In the genomic region with DNA sequence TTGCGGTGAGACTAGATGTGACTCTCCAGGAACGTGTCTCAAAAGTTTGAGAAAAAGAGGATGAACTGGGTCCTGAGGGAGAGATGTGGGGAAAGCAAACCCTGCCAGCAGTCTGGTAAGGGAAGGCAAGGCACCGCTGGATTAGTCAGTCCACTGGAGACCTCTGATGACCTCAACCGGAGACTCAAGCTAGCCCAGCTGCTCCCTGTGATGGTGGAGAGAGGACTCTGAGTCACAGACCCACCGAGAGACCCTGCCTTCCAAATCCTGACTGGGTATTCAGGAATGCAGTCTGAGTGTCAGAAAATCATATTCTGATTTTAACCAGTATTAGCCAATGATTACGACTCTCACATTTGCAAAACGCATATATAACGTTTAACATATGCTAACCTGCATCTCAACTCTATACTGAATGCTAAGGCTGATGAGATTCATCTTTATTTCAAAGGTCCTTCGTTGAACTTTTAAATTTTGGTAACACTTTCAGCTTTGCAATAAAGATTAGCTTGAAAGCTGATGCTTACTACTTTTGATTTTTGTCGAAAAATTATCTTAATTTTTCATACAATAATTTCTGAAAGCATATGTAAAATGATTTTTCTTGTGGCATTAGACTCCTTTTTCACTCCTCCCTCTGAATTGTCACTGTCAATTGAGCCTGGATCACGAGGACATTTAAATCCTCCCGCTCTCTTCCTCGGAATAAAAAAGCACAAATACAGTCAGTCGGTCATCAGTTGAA, we compare ENCODE assay signal across 8 mouse cellular contexts. TPM values are rescaled to one million over a fixed set of nuclear protein-coding genes. Genes with fewer than 3 reads are reported as not detected.
DNase-seq lines count a peak whose midpoint lies in the region; ATAC-seq and TF ChIP-seq lines count a peak whose summit lies in the region.

No protein-coding gene starts in this region.

- TF ChIP-seq CTCF in layer of hippocampus, adult 2 months (conservative IDR thresholded peaks at IDR 0.05): no peak
- no peak for TF ChIP-seq CTCF in intestine, postnatal 0 days (IDR thresholded peaks at IDR 0.05; ENCODE audit: low read depth)

- WGBS in embryonic facial prominence, embryonic 13.5 days: 32% methylated on average over 14 of the region's 14 CpGs
- 46% methylated on average over 14 of the region's 14 CpGs for WGBS in intestine, postnatal 0 days
- WGBS in neural tube, embryonic 13.5 days: 37% methylated on average over 14 of the region's 14 CpGs

- intact Hi-C loops in gastrocnemius, postnatal 36 days (cut with DNase I): no loop called here

- H3K27ac ChIP-seq in layer of hippocampus, adult 2 months: no peak overlapping the region
- no peak overlapping the region for H3K27ac ChIP-seq in embryonic facial prominence, embryonic 13.5 days
- H3K27ac ChIP-seq in intestine, postnatal 0 days (ENCODE audit: low read depth, low read length): no peak overlapping the region
- H3K27ac ChIP-seq in neural tube, embryonic 13.5 days (replicated peaks): no peak overlapping the region

- H3K36me3 ChIP-seq in embryonic facial prominence, embryonic 13.5 days: no peaks in the 10 kb centered on the region
- H3K36me3 ChIP-seq in intestine, postnatal 0 days (ENCODE audit: control insufficient read depth, insufficient read depth): no peaks in the 10 kb centered on the region
- H3K36me3 ChIP-seq in neural tube, embryonic 13.5 days: no peaks in the 10 kb centered on the region

- H3K4me3 ChIP-seq in layer of hippocampus, adult 2 months: peak overlapping the region; percentile 60
- H3K4me3 ChIP-seq in embryonic facial prominence, embryonic 13.5 days: peak overlapping the region; percentile 46
- peak overlapping the region; percentile 31 for H3K4me3 ChIP-seq in intestine, postnatal 0 days (ENCODE audit: low read depth, low read length)
- H3K4me3 ChIP-seq in neural tube, embryonic 13.5 days: peak overlapping the region; percentile 33

- H3K9ac ChIP-seq in embryonic facial prominence, embryonic 13.5 days: no peak overlapping the region
- H3K9ac ChIP-seq in intestine, postnatal 0 days (ENCODE audit: low read depth, low read length): no peak overlapping the region
- no peak overlapping the region for H3K9ac ChIP-seq in neural tube, embryonic 13.5 days

- no peaks in the 10 kb centered on the region for H3K9me3 ChIP-seq in embryonic facial prominence, embryonic 13.5 days
- H3K9me3 ChIP-seq in intestine, postnatal 0 days (ENCODE audit: control insufficient read depth): no peaks in the 10 kb centered on the region
- no peaks in the 10 kb centered on the region for H3K9me3 ChIP-seq in neural tube, embryonic 13.5 days

- peak overlapping the region; percentile 80 for H3K4me2 ChIP-seq in embryonic facial prominence, embryonic 13.5 days
- H3K4me2 ChIP-seq in intestine, postnatal 0 days (replicated peaks; ENCODE audit: low read depth): peak overlapping the region; percentile 68
- peak overlapping the region; percentile 59 for H3K4me2 ChIP-seq in neural tube, embryonic 13.5 days

- DNase-seq in layer of hippocampus, adult 2 months (ENCODE audit: low spot score in 2 of 2): no peak
- DNase-seq in layer of hippocampus, postnatal 14 days (ENCODE audit: low spot score in 2 of 2): no peak
- no peak for DNase-seq in right cerebral cortex, postnatal 14 days
- no peak for DNase-seq in gastrocnemius, postnatal 36 days
- DNase-seq in lung, postnatal 25 days (ENCODE audit: low spot score): no peak

- no peak for ATAC-seq in embryonic facial prominence, embryonic 13.5 days (ENCODE audit: insufficient number of reproducible peaks, insufficient read depth, low FRiP score, low TSS enrichment, low read depth)
- ATAC-seq in intestine, postnatal 0 days: no peak
- no peak for ATAC-seq in neural tube, embryonic 13.5 days (ENCODE audit: low read depth)

- H3K4me1 ChIP-seq in embryonic facial prominence, embryonic 13.5 days: peaks cover 9% of the 10 kb centered on the region; the same call in 1 of the 2 replicates
- H3K4me1 ChIP-seq in intestine, postnatal 0 days (replicated peaks; ENCODE audit: control insufficient read depth, insufficient read depth, low read length): no peaks in the 10 kb centered on the region
- peaks cover 23% of the 10 kb centered on the region for H3K4me1 ChIP-seq in neural tube, embryonic 13.5 days (replicated peaks)

- H3K27me3 ChIP-seq in embryonic facial prominence, embryonic 13.5 days: peaks cover 19% of the 10 kb centered on the region
- no peaks in the 10 kb centered on the region for H3K27me3 ChIP-seq in intestine, postnatal 0 days (replicated peaks; ENCODE audit: control insufficient read depth, insufficient read depth, low read length)
- H3K27me3 ChIP-seq in neural tube, embryonic 13.5 days: peaks cover 25% of the 10 kb centered on the region

RNA-seq across cellular contexts. Expression of a gene that starts 3.0 kb away (rescaled TPM):
- 1 to 10 TPM; 2.6 to 2.8 TPM for total RNA-seq in layer of hippocampus, adult 2 months (2021)
- 1 to 10 TPM; 2.4 to 3.3 TPM for total RNA-seq in layer of hippocampus, postnatal 14 days (2021)
- polyA plus RNA-seq in embryonic facial prominence, embryonic 13.5 days (2015; fragmentation: Nextera tagmentation; extraction: Ambion mirVana): 1.0 and 1.1 TPM in 2 replicates
- 0.38 and 0.56 TPM in 2 replicates for polyA plus RNA-seq in intestine, postnatal 0 days (2015; fragmentation: Nextera tagmentation; extraction: Ambion mirVana)
- polyA plus RNA-seq in neural tube, embryonic 13.5 days (2015; fragmentation: Nextera tagmentation; extraction: Ambion mirVana): 1.2 TPM in 2 replicates
- 10 to 100 TPM; 48.2 to 49.7 TPM for total RNA-seq in gastrocnemius, postnatal 36 days (2021)

RNA-seq across cellular contexts. Expression of a gene that starts 3.5 kb away (rescaled TPM):
- total RNA-seq in layer of hippocampus, adult 2 months (2021): 1 to 10 TPM in 1 of 2 experiments, under 1 TPM in 1; 0.79 to 1.3 TPM
- 1 to 10 TPM; 1.4 to 1.9 TPM for total RNA-seq in layer of hippocampus, postnatal 14 days (2021)
- polyA plus RNA-seq in embryonic facial prominence, embryonic 13.5 days (2015; fragmentation: Nextera tagmentation; extraction: Ambion mirVana): 3.4 and 3.6 TPM in 2 replicates
- 5.0 and 5.3 TPM in 2 replicates for polyA plus RNA-seq in intestine, postnatal 0 days (2015; fragmentation: Nextera tagmentation; extraction: Ambion mirVana)
- polyA plus RNA-seq in neural tube, embryonic 13.5 days (2015; fragmentation: Nextera tagmentation; extraction: Ambion mirVana): 3.2 and 4.3 TPM in 2 replicates
- total RNA-seq in gastrocnemius, postnatal 36 days (2021): under 1 TPM; 0.61 to 0.91 TPM

RNA-seq across cellular contexts. Expression of a gene that starts 5.8 kb away (rescaled TPM):
- total RNA-seq in layer of hippocampus, adult 2 months (2021): 10 to 100 TPM; 56.8 to 61.5 TPM
- 10 to 100 TPM; 47.1 to 48.6 TPM for total RNA-seq in layer of hippocampus, postnatal 14 days (2021)
- polyA plus RNA-seq in embryonic facial prominence, embryonic 13.5 days (2015; fragmentation: Nextera tagmentation; extraction: Ambion mirVana): 8.3 and 8.7 TPM in 2 replicates
- 4.0 and 4.2 TPM in 2 replicates for polyA plus RNA-seq in intestine, postnatal 0 days (2015; fragmentation: Nextera tagmentation; extraction: Ambion mirVana)
- 6.2 and 6.9 TPM in 2 replicates for polyA plus RNA-seq in neural tube, embryonic 13.5 days (2015; fragmentation: Nextera tagmentation; extraction: Ambion mirVana)
- 10 to 100 TPM; 17.2 to 22.6 TPM for total RNA-seq in gastrocnemius, postnatal 36 days (2021)

RNA-seq across cellular contexts. Expression of a gene that starts 22.8 kb away (rescaled TPM):
- 100 to 1,000 TPM; 226 to 240 TPM for total RNA-seq in layer of hippocampus, adult 2 months (2021)
- total RNA-seq in layer of hippocampus, postnatal 14 days (2021): 100 to 1,000 TPM; 285 to 287 TPM
- 729 and 806 TPM in 2 replicates for polyA plus RNA-seq in embryonic facial prominence, embryonic 13.5 days (2015; fragmentation: Nextera tagmentation; extraction: Ambion mirVana)
- 435 and 447 TPM in 2 replicates for polyA plus RNA-seq in intestine, postnatal 0 days (2015; fragmentation: Nextera tagmentation; extraction: Ambion mirVana)
- 411 and 432 TPM in 2 replicates for polyA plus RNA-seq in neural tube, embryonic 13.5 days (2015; fragmentation: Nextera tagmentation; extraction: Ambion mirVana)
- total RNA-seq in gastrocnemius, postnatal 36 days (2021): 100 to 1,000 TPM; 299 to 361 TPM

RNA-seq across cellular contexts. Expression of a gene that starts 48.5 kb away (rescaled TPM):
- total RNA-seq in layer of hippocampus, adult 2 months (2021): 1 to 10 TPM; 3.6 to 4.3 TPM
- 1 to 10 TPM; 4.2 to 5.2 TPM for total RNA-seq in layer of hippocampus, postnatal 14 days (2021)
- polyA plus RNA-seq in embryonic facial prominence, embryonic 13.5 days (2015; fragmentation: Nextera tagmentation; extraction: Ambion mirVana): 3.9 and 4.3 TPM in 2 replicates
- polyA plus RNA-seq in intestine, postnatal 0 days (2015; fragmentation: Nextera tagmentation; extraction: Ambion mirVana): 14.5 and 15.0 TPM in 2 replicates
- polyA plus RNA-seq in neural tube, embryonic 13.5 days (2015; fragmentation: Nextera tagmentation; extraction: Ambion mirVana): 3.2 TPM in 2 replicates
- 10 to 100 TPM in 1 of 2 experiments, 1 to 10 TPM in 1; 8.7 to 11.3 TPM for total RNA-seq in gastrocnemius, postnatal 36 days (2021)

Comparison
In these comparisons a context has a peak if more than half of its experiments do, and no peak if none do; other contexts are left out.
1. RNA of a gene that starts 3.0 kb away (total RNA-seq): 48.2 to 49.7 TPM in gastrocnemius, postnatal 36 days; 2.4 to 3.3 TPM in layer of hippocampus, postnatal 14 days and 2.6 to 2.8 TPM in layer of hippocampus, adult 2 months; every median in the first group is over 10 times any median in the second.
2. Peak in every context shown above with its lines, with median percentiles within 50 percentile points of each other: H3K4me3 ChIP-seq and H3K4me2 ChIP-seq.